Mouse (Mus musculus): Measurements from ENCODE around the gene Eif2a. TPM values are rescaled to one million over a fixed set of nuclear protein-coding genes. Genes with fewer than 3 reads are reported as not detected.

Gene Eif2a
- 10 to 100 TPM; 48.3 to 55.8 (median 49.8) TPM for total RNA-seq (2022)

GRCm38 (mm10) chr3:58525652-58526407, at the start of gene Eif2a, which contains the start of gene Serp1:
Eif2a (plus strand) TSS chr3:58525821.
Serp1 (minus strand) TSS chr3:58525892.
- DNase-seq (ENCODE audit: low spot score in 2 of 2) = peak; percentile 98 to 99

GRCm38 (mm10) chr3:58478755-58479455, 46.7 kb upstream of the Eif2a start:
- DNase-seq (ENCODE audit: low spot score in 2 of 2) = no peak

GRCm38 (mm10) chr3:58485883-58486282, 39.7 kb upstream of the Eif2a start:
- no peak for DNase-seq (ENCODE audit: low spot score in 2 of 2)

GRCm38 (mm10) chr3:58487121-58487520, 38.5 kb upstream of the Eif2a start:
- DNase-seq (ENCODE audit: low spot score in 2 of 2) = no peak

GRCm38 (mm10) chr3:58487999-58488775, 37.4 kb upstream of the Eif2a start:
- DNase-seq (ENCODE audit: low spot score in 2 of 2) = no peak

GRCm38 (mm10) chr3:58490787-58491186, 34.8 kb upstream of the Eif2a start:
- DNase-seq (ENCODE audit: low spot score in 2 of 2) = peak in 1 of 2 experiments; percentile 17

- peak; percentile 19 to 49 for DNase-seq (ENCODE audit: low spot score in 2 of 2)
These were observed 32.0 kb upstream of the Eif2a start for GRCm38 (mm10) chr3:58493621-58494020.

GRCm38 (mm10) chr3:58501961-58502360, 23.7 kb upstream of the Eif2a start:
- DNase-seq (ENCODE audit: low spot score in 2 of 2) = no peak

GRCm38 (mm10) chr3:58503720-58504333, 21.8 kb upstream of the Eif2a start:
- no peak for DNase-seq (ENCODE audit: low spot score in 2 of 2)

- DNase-seq (ENCODE audit: low spot score in 2 of 2) = no peak
These were observed 20.9 kb upstream of the Eif2a start for GRCm38 (mm10) chr3:58504676-58505075.

GRCm38 (mm10) chr3:58508020-58508750, 17.4 kb upstream of the Eif2a start:
- no peak for DNase-seq (ENCODE audit: low spot score in 2 of 2)

- no peak for DNase-seq (ENCODE audit: low spot score in 2 of 2)
These were observed 14.0 kb upstream of the Eif2a start for GRCm38 (mm10) chr3:58511581-58511980.

GRCm38 (mm10) chr3:58512740-58513139, 12.9 kb upstream of the Eif2a start:
- no peak for DNase-seq (ENCODE audit: low spot score in 2 of 2)

- no peak for DNase-seq (ENCODE audit: low spot score in 2 of 2)
These were observed 12.1 kb upstream of the Eif2a start for GRCm38 (mm10) chr3:58513483-58513882.

GRCm38 (mm10) chr3:58515947-58516601, 9.5 kb upstream of the Eif2a start:
- DNase-seq (ENCODE audit: low spot score in 2 of 2) = no peak

GRCm38 (mm10) chr3:58516602-58516976, 9.0 kb upstream of the Eif2a start:
- DNase-seq (ENCODE audit: low spot score in 2 of 2) = no peak

GRCm38 (mm10) chr3:58517258-58517657, 8.4 kb upstream of the Eif2a start:
- DNase-seq (ENCODE audit: low spot score in 2 of 2) = no peak

- DNase-seq (ENCODE audit: low spot score in 2 of 2) = no peak
These were observed 7.8 kb upstream of the Eif2a start for GRCm38 (mm10) chr3:58517800-58518199.

GRCm38 (mm10) chr3:58518962-58519361, 6.7 kb upstream of the Eif2a start:
- no peak for DNase-seq (ENCODE audit: low spot score in 2 of 2)

GRCm38 (mm10) chr3:58519536-58519935, 6.1 kb upstream of the Eif2a start:
- no peak for DNase-seq (ENCODE audit: low spot score in 2 of 2)
